ENCODE assay signal across 8 mouse cellular contexts in the genomic region with DNA sequence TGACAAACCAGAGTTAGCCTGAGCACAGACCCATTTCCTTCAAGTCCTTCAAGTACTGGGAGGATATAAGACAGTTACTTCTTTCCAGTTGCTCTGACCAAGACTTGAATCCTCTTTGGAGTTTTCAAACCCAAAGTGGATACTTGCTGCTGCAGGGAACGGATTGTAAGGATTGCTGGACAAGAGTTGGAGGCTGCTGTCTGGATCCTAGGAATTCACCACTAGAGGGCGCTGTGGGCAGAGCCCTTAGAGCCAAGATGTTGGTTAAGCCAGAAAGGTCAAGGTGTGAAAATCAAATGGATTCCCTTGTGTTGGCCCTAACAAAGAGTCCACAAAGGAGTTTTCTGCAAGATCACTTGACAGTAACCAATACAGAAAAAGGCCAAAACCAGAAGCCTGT. TPM values are rescaled to one million over a fixed set of nuclear protein-coding genes. Genes with fewer than 3 reads are reported as not detected.
DNase-seq lines count a peak whose midpoint lies in the region; ATAC-seq and TF ChIP-seq lines count a peak whose summit lies in the region.

No protein-coding gene starts in this region.

- no peaks in the 10 kb centered on the region for H3K36me3 ChIP-seq in midbrain, embryonic 11.5 days (ENCODE audit: control insufficient read depth, insufficient read depth, low read length)
- H3K36me3 ChIP-seq in midbrain, embryonic 15.5 days (replicated peaks), result no peaks in the 10 kb centered on the region
- H3K36me3 ChIP-seq in kidney, postnatal 0 days (ENCODE audit: insufficient read depth, low read length), result no peaks in the 10 kb centered on the region
- no peaks in the 10 kb centered on the region for H3K36me3 ChIP-seq in liver, postnatal 0 days (replicated peaks; ENCODE audit: insufficient read depth, low read length)

- no peak for TF ChIP-seq EP300 in liver, postnatal 0 days (IDR thresholded peaks at IDR 0.05; ENCODE audit: low read depth)

- peak; percentile 89 for TF ChIP-seq CTCF in kidney, postnatal 0 days (IDR thresholded peaks at IDR 0.05; ENCODE audit: low read depth)
- peak; percentile 94 for TF ChIP-seq CTCF in liver, postnatal 0 days (IDR thresholded peaks at IDR 0.05; ENCODE audit: low read depth)

- WGBS in midbrain, embryonic 11.5 days, result 0% methylated on average over 2 of the region's 2 CpGs
- 0% methylated on average over 2 of the region's 2 CpGs for WGBS in midbrain, embryonic 15.5 days
- WGBS in kidney, postnatal 0 days, result 10% methylated on average over 2 of the region's 2 CpGs
- WGBS in liver, postnatal 0 days (ENCODE audit: insufficient replicate concordance), result 2% methylated on average over 2 of the region's 2 CpGs

- no peak overlapping the region for H3K27ac ChIP-seq in midbrain, embryonic 11.5 days (ENCODE audit: low read depth, low read length)
- no peak overlapping the region for H3K27ac ChIP-seq in midbrain, embryonic 15.5 days
- H3K27ac ChIP-seq in kidney, postnatal 0 days, result no peak overlapping the region
- no peak overlapping the region for H3K27ac ChIP-seq in liver, postnatal 0 days (ENCODE audit: low read depth)

- no peak overlapping the region for H3K4me3 ChIP-seq in midbrain, embryonic 11.5 days (ENCODE audit: low read depth, low read length)
- H3K4me3 ChIP-seq in midbrain, embryonic 15.5 days, result no peak overlapping the region
- H3K4me3 ChIP-seq in kidney, postnatal 0 days (replicated peaks; ENCODE audit: low read depth, low read length), result no peak overlapping the region
- no peak overlapping the region for H3K4me3 ChIP-seq in liver, postnatal 0 days (ENCODE audit: low read depth, low read length)

- no peaks in the 10 kb centered on the region for H3K4me1 ChIP-seq in midbrain, embryonic 11.5 days (ENCODE audit: control insufficient read depth, insufficient read depth, low read length)
- no peaks in the 10 kb centered on the region for H3K4me1 ChIP-seq in midbrain, embryonic 15.5 days
- H3K4me1 ChIP-seq in kidney, postnatal 0 days (replicated peaks; ENCODE audit: insufficient read depth, low read length), result no peaks in the 10 kb centered on the region
- H3K4me1 ChIP-seq in liver, postnatal 0 days (ENCODE audit: insufficient read depth), result 0 out of 2 replicates have a peak, but pooled peaks cover 4% of the 10 kb centered on the region

- no peaks in the 10 kb centered on the region for H3K27me3 ChIP-seq in midbrain, embryonic 11.5 days (ENCODE audit: control insufficient read depth, insufficient read depth, low read length)
- no peaks in the 10 kb centered on the region for H3K27me3 ChIP-seq in midbrain, embryonic 15.5 days (replicated peaks)
- H3K27me3 ChIP-seq in kidney, postnatal 0 days (ENCODE audit: insufficient read depth, low read length), result no peaks in the 10 kb centered on the region
- H3K27me3 ChIP-seq in liver, postnatal 0 days (ENCODE audit: insufficient read depth, low read length), result no peaks in the 10 kb centered on the region

- H3K9ac ChIP-seq in midbrain, embryonic 11.5 days (ENCODE audit: low read length), result no peak overlapping the region
- H3K9ac ChIP-seq in midbrain, embryonic 15.5 days, result no peak overlapping the region
- H3K9ac ChIP-seq in kidney, postnatal 0 days (ENCODE audit: low read depth, low read length), result no peak overlapping the region
- no peak overlapping the region for H3K9ac ChIP-seq in liver, postnatal 0 days (replicated peaks)

- H3K4me2 ChIP-seq in midbrain, embryonic 11.5 days, result no peak overlapping the region
- no peak overlapping the region for H3K4me2 ChIP-seq in midbrain, embryonic 15.5 days
- no peak overlapping the region for H3K4me2 ChIP-seq in kidney, postnatal 0 days (ENCODE audit: low read length)
- H3K4me2 ChIP-seq in liver, postnatal 0 days (ENCODE audit: low read depth, low read length), result no peak overlapping the region

- no peak for ATAC-seq in midbrain, embryonic 11.5 days (ENCODE audit: low FRiP score)
- no peak for ATAC-seq in midbrain, embryonic 15.5 days (replicated peaks)
- ATAC-seq in kidney, postnatal 0 days (replicated peaks; ENCODE audit: low FRiP score, low read depth), result no peak
- ATAC-seq in liver, postnatal 0 days, result no peak
- ATAC-seq in erythroblast, adult 5-6 weeks (replicated peaks; ENCODE audit: low FRiP score, poor library complexity, severe bottlenecking), result no peak

- DNase-seq in midbrain, embryonic 11.5 days (ENCODE audit: low spot score, missing footprints), result peak; percentile 98
- peak; percentile 47 to 87 for DNase-seq in adrenal gland, adult (ENCODE audit: inconsistent age in 2 of 2, low spot score in 1 of 2)
- DNase-seq in cerebellum, postnatal 4 days (ENCODE audit: low spot score in 2 of 2), result peak; percentile 39 to 67
- DNase-seq in kidney, postnatal 0 days (ENCODE audit: low spot score), result peak; percentile 78
- DNase-seq in liver, postnatal 0 days, result peak; percentile 78
- DNase-seq in right cerebral cortex, postnatal 4 days, result peak; percentile 64

- no peaks in the 10 kb centered on the region for H3K9me3 ChIP-seq in midbrain, embryonic 11.5 days (ENCODE audit: control insufficient read depth, low read length)
- H3K9me3 ChIP-seq in midbrain, embryonic 15.5 days, result no peaks in the 10 kb centered on the region
- no peaks in the 10 kb centered on the region for H3K9me3 ChIP-seq in kidney, postnatal 0 days (replicated peaks; ENCODE audit: low read length)
- H3K9me3 ChIP-seq in liver, postnatal 0 days (ENCODE audit: low read length), result no peaks in the 10 kb centered on the region

RNA-seq across cellular contexts. Expression of gene Abcg1, which starts 38.0 kb away (rescaled TPM):
- 10.4 TPM in 2 replicates for polyA plus RNA-seq in midbrain, embryonic 11.5 days (2014; fragmentation: Nextera tagmentation; extraction: Ambion mirVana)
- 22.6 and 23.8 TPM in 2 replicates for polyA plus RNA-seq in midbrain, embryonic 15.5 days (2015; fragmentation: Nextera tagmentation; extraction: Ambion mirVana)
- polyA plus RNA-seq in kidney, postnatal 0 days (2015; fragmentation: Nextera tagmentation; extraction: Ambion mirVana), result 8.5 and 8.8 TPM in 2 replicates
- polyA plus RNA-seq in liver, postnatal 0 days (2015; fragmentation: Nextera tagmentation; extraction: Ambion mirVana), result 8.9 and 9.4 TPM in 2 replicates
- total RNA-seq in erythroblast, adult 5-6 weeks (2015; ENCODE audit: low replicate concordance), result 2.9 and 3.1 TPM in 2 replicates
- 3.3 and 5.5 TPM in 2 replicates for total RNA-seq in erythroblast, adult 5-6 weeks (2017; ENCODE audit: low replicate concordance)
